Mouse (Mus musculus): ENCODE data around the gene Slc9a9. TPM values are rescaled to one million over a fixed set of nuclear protein-coding genes. Genes with fewer than 3 reads are reported as not detected.

Slc9a9 gene
- polyA plus RNA-seq, 1 experiment from 2014 or later, result 2.2 TPM

DNA sequence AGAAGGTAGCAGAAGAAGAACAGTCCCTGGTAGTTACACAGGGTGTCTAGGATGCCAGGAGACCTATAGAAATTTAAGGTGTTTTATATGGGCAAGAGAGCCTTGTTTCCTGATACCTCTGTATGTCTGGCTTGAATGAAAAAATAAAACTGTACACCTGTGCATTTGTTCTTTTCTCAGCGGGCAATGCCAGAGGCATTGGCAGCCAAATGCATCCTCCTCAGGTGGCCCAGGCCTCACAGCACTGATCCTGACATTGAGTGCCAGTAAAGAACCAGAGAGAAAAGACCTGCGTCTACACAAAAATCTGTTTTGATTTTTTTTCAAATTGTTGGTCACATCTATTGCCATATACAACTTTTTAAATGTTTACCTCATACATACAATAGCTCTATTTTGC lies 121.3 kb downstream of the Slc9a9 start:
- Histone ChIP-seq H3K4me2 (no peak overlapping the region), H3K36me3 (ENCODE audit: poor library complexity, severe bottlenecking) (no peaks in the 10 kb centered on the region), H3K4me3 (no peak overlapping the region), H3K27me3 (no peaks in the 10 kb centered on the region), H3K4me1 (no peaks in the 10 kb centered on the region), H3K27ac (no peak overlapping the region), H3K9me3 (replicated peaks) (no peaks in the 10 kb centered on the region), H3K9ac (no peak overlapping the region)
- ATAC-seq, result no peak
- WGBS, result 88% methylated on average over 2 of the region's 2 CpGs

DNA sequence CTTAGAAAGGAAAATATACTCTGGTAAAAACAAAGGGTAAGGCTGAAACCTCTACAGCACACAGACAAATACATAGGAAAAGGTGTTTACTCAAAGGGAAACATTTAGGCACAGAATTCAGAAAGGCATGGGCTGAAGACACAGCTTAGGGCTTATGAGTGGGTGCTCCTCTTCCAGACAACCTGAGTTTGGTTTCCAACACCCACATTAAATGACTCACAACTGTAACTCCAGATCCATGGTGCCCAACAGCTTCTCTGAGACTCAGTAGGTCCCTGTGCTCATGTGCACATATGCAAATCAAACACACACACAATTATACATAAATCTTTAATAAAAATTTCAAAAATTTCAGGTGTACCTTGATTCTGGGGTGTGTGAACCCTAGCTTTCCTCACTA lies 133.4 kb downstream of the Slc9a9 start:
- ATAC-seq, result no peak
- Histone ChIP-seq H3K27me3 (no peaks in the 10 kb centered on the region), H3K4me1 (no peaks in the 10 kb centered on the region), H3K9me3 (replicated peaks) (no peaks in the 10 kb centered on the region), H3K4me2 (no peak overlapping the region), H3K9ac (no peak overlapping the region), H3K4me3 (no peak overlapping the region), H3K36me3 (ENCODE audit: poor library complexity, severe bottlenecking) (no peaks in the 10 kb centered on the region), H3K27ac (no peak overlapping the region)

DNA sequence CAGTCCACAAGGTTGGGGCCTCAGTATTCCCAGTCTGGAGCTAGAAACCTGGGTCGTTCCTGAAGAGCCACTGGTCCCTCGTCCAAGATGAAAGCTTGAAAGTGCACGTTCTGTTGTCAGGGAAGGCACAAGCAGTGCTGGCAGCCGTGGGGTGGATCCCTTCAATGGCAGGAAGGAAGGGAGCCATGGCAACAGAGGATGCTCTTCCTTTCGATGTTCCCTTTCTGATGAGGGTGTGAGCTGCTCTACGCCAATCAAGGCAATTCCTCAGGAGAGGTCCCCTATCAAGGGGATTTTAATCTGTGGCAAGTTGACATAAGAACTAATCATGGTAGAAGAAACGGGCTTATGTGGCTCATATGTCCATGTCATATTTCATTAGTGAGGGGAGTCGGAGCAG lies 135.8 kb downstream of the Slc9a9 start:
- no peak for ATAC-seq
- WGBS, result 72% methylated on average over 8 of the region's 8 CpGs
- Histone ChIP-seq H3K9me3 (replicated peaks) (no peaks in the 10 kb centered on the region), H3K9ac (no peak overlapping the region), H3K4me2 (no peak overlapping the region), H3K27me3 (no peaks in the 10 kb centered on the region), H3K4me3 (no peak overlapping the region), H3K4me1 (no peaks in the 10 kb centered on the region), H3K27ac (no peak overlapping the region), H3K36me3 (ENCODE audit: poor library complexity, severe bottlenecking) (no peaks in the 10 kb centered on the region)

DNA sequence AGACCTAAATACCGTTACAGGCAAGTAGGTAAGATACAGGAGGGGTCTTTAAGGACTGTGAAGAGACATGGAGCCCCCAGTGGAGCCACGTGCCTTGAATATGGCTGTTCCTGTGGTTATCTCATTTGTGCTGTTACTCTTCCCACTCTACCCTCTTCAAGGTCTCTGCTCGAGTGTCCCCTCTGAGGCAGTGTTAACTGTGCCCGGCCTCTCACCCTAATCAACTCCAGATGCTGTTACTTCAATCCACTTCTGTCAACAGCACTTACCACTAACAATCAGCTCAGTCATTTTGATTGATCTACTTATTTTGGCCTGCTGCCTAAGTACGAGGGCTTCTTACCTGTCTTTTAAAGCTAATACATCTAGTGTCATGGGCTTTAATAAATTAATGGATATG lies 145.8 kb downstream of the Slc9a9 start:
- no peak overlapping the region for H3K27ac ChIP-seq
- no peaks in the 10 kb centered on the region for H3K4me1 ChIP-seq
- H3K4me2 ChIP-seq, result no peak overlapping the region
- no peak for ATAC-seq
- no peak overlapping the region for H3K4me3 ChIP-seq
- 77% methylated on average over 5 of the region's 5 CpGs for WGBS
- H3K9me3 ChIP-seq (replicated peaks), result no peaks in the 10 kb centered on the region
- no peaks in the 10 kb centered on the region for H3K36me3 ChIP-seq (ENCODE audit: poor library complexity, severe bottlenecking)
- H3K27me3 ChIP-seq, result no peaks in the 10 kb centered on the region
- no peak overlapping the region for H3K9ac ChIP-seq

DNA sequence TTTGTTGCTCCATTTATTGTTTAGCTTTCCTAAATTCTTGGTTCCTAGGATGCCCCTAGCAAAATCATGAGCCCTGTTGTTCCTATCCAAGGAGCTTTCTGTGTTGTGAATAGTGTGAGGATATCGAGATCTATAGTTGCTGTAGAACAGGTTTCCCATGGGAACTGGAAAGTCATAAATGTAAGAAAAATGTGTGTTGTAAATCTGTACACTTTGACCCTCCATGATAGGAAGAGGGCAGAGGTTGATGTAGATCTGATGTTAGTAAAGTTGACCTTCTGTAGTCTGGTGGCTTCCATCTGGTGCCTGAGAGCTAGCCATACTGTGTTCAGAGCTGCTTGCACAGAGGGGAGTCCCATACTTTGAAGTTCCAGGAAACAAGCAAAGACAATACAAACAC lies 151.6 kb downstream of the Slc9a9 start:
- H3K4me1 ChIP-seq, result no peaks in the 10 kb centered on the region
- no peak overlapping the region for H3K4me2 ChIP-seq
- 90% methylated on average over 1 of the region's 1 CpGs for WGBS
- H3K9ac ChIP-seq, result no peak overlapping the region
- no peak overlapping the region for H3K27ac ChIP-seq
- H3K4me3 ChIP-seq, result no peak overlapping the region
- no peaks in the 10 kb centered on the region for H3K36me3 ChIP-seq (ENCODE audit: poor library complexity, severe bottlenecking)
- H3K27me3 ChIP-seq, result no peaks in the 10 kb centered on the region
- no peaks in the 10 kb centered on the region for H3K9me3 ChIP-seq (replicated peaks)
- ATAC-seq, result no peak

DNA sequence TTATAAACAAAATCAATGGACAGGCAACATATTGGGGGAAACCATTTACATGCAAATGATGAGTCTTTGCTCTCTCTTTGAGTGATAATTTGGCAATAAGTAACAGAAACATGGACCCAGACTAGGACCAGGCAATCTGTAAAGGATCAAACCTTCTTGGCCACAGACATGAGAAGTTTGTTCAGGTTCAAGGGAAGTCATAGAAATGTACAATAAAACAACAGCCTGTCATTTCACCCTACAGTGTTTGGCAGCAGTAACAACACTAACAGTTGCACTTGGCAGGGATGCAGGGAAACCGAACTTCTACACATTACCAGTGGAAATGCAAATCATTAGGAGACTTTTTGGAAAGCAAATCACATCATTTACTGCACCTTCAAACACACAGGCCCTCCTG lies 164.1 kb downstream of the Slc9a9 start:
- H3K9me3 ChIP-seq (replicated peaks), result no peaks in the 10 kb centered on the region
- H3K36me3 ChIP-seq (ENCODE audit: poor library complexity, severe bottlenecking), result no peaks in the 10 kb centered on the region
- H3K27ac ChIP-seq, result no peak overlapping the region
- ATAC-seq, result peak; percentile 11; the same call in 1 of the 2 replicates
- no peaks in the 10 kb centered on the region for H3K27me3 ChIP-seq
- no peak overlapping the region for H3K9ac ChIP-seq
- no peak overlapping the region for H3K4me3 ChIP-seq
- H3K4me2 ChIP-seq, result no peak overlapping the region
- peaks cover 7% of the 10 kb centered on the region for H3K4me1 ChIP-seq
- WGBS, result 46% methylated on average over 1 of the region's 1 CpGs

DNA sequence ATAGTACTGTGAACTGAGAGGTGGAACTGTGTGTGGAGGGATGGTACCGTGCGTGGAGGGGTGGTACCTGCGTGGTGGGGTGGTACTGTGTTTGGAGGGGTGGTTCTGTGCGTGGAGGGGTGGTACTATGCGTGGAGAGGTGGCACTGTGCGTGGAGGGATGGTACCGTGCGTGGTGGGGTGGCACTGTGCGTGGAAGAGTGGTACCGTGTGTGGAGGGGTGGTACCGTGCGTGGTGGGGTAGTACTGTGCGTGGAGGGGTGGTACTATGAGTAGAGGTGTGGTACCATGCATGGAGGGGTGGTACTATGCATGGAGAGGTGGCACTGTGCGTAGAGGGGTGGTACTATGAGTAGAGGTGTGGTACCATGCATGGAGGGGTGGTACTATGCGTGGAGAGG lies 167.7 kb downstream of the Slc9a9 start:
- peaks cover 25% of the 10 kb centered on the region for H3K4me1 ChIP-seq
- H3K9ac ChIP-seq, result no peak overlapping the region
- no peak overlapping the region for H3K27ac ChIP-seq
- WGBS, result 96% methylated on average over 15 of the region's 15 CpGs
- H3K36me3 ChIP-seq (ENCODE audit: poor library complexity, severe bottlenecking), result no peaks in the 10 kb centered on the region
- H3K4me3 ChIP-seq, result no peak overlapping the region
- H3K9me3 ChIP-seq (replicated peaks), result no peaks in the 10 kb centered on the region
- no peaks in the 10 kb centered on the region for H3K27me3 ChIP-seq
- H3K4me2 ChIP-seq, result no peak overlapping the region
- peak; percentile 22; the same call in 1 of the 2 replicates for ATAC-seq

DNA sequence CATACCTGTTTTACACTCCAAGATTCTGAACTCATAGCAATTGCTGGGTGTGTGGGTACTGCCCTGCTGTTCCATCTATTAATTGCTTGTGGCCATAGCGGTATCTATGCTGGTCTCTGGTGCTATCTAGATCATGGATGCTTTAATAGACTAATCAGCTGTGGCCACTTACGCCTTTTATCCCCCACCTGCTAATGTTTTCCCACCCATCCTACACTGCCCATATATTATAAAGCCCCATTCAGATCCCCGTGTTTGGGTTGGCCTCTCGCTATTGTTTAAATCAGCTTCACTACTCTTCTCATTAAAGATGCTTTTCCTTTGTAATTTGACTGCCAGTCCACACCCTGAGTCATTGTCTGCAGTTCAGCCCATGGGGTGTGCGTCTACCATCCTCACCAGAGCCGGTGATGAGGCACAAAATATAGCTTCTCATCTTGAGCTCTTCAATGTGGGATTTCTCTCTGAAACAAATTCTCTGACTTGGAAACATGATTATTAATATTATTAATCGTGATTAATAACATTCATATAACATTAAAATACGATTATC lies 168.8 kb downstream of the Slc9a9 start:
- Histone ChIP-seq H3K9me3 (replicated peaks) (no peaks in the 10 kb centered on the region), H3K4me3 (no peak overlapping the region), H3K9ac (no peak overlapping the region), H3K27ac (peak overlapping the region; percentile 31), H3K27me3 (no peaks in the 10 kb centered on the region), H3K36me3 (ENCODE audit: poor library complexity, severe bottlenecking) (no peaks in the 10 kb centered on the region), H3K4me2 (peak overlapping the region; percentile 44; the same call in 1 of the 2 replicates), H3K4me1 (peaks cover 25% of the 10 kb centered on the region)
- WGBS, result 35% methylated on average over 8 of the region's 8 CpGs
- ATAC-seq, result peak; percentile 48

DNA sequence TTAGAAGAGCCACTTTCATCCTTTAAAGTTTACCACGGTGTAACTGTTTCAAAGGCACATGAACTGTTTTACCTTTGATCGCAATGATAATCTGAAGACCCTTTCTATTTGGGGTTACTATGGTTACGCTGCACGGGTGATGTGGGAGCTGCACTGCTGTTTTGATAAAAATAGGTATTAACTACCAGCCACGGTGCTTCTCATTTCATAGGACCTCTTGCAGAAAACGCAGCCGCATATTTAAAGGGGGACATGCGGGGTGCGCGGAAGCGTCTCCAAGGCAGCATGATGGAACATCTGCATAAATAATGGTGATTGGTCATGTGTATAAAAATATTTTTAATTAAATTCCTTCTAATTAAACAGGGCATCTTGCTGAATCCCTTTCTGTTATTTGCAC lies 169.5 kb downstream of the Slc9a9 start:
- Histone ChIP-seq H3K4me2 (peak overlapping the region; percentile 44), H3K4me1 (peaks cover 25% of the 10 kb centered on the region), H3K4me3 (no peak overlapping the region), H3K36me3 (ENCODE audit: poor library complexity, severe bottlenecking) (no peaks in the 10 kb centered on the region), H3K27ac (no peak overlapping the region), H3K27me3 (no peaks in the 10 kb centered on the region), H3K9ac (no peak overlapping the region), H3K9me3 (replicated peaks) (no peaks in the 10 kb centered on the region)
- ATAC-seq, result peak; percentile 71
- 26% methylated on average over 11 of the region's 11 CpGs for WGBS

DNA sequence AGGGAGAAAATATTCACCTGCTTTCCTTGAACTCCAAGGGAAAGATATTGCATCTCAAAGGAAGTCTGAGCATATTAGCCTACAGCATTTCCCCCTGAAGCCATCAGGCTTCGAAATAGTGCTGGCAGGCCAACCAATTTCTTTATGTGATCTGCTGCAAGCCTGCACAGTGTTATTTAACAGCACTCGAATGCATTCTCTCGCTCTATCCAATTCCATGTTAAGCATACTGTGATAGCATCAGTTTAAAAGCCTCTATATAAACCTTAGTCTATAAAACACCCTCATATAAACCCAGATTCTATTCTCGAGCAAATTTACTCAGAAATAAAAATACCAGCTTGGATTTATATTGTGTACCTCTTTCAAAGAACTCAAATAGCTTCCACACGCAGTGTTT lies 170.7 kb downstream of the Slc9a9 start:
- Histone ChIP-seq H3K4me1 (peaks cover 25% of the 10 kb centered on the region), H3K9me3 (replicated peaks) (no peaks in the 10 kb centered on the region), H3K27me3 (no peaks in the 10 kb centered on the region), H3K9ac (no peak overlapping the region), H3K4me3 (no peak overlapping the region), H3K4me2 (no peak overlapping the region), H3K36me3 (ENCODE audit: poor library complexity, severe bottlenecking) (no peaks in the 10 kb centered on the region), H3K27ac (no peak overlapping the region)
- ATAC-seq, result no peak
- whole genome bisulfite sequencing, result 74% methylated on average over 5 of the region's 5 CpGs

DNA sequence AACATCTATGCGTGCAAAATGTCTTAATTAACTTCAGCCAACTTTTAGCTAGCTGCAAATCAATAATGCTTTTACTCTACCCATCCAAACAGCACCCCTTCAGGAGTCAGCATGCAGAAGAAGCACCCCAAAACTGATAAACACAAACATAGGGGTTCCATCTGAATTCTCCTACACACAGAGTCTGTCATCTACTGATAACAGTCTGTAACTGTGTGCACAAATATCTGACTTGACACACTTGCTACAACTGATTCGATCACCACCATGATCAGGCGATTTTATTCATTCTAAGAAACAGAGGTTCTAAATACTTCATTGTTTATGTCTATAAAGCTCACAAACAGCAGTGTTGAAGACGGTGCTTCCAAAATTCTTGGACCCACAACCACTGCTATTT lies 171.3 kb downstream of the Slc9a9 start:
- Histone ChIP-seq H3K9ac (no peak overlapping the region), H3K27me3 (no peaks in the 10 kb centered on the region), H3K36me3 (ENCODE audit: poor library complexity, severe bottlenecking) (no peaks in the 10 kb centered on the region), H3K4me2 (no peak overlapping the region), H3K4me1 (peaks cover 25% of the 10 kb centered on the region), H3K27ac (no peak overlapping the region), H3K9me3 (replicated peaks) (no peaks in the 10 kb centered on the region), H3K4me3 (no peak overlapping the region)
- no peak for ATAC-seq
- WGBS, result 90% methylated on average over 4 of the region's 4 CpGs

DNA sequence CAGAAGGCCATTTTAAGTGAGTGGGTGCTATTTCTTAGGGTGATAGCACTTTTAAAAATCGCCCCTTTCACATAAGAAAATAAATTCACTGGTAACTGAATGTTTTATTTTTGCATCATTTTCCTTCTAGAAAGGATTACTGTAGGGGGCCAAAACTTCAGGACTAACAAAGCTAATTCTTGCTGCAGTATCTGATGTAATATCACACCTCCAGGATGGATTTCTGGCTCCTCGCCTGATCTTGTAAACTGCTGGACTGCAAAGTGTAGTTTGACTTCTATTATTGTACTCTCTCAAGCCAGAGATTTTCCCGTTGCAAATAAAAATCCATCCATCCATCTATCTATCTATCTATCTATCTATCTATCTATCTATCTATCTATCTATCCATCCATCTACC lies 174.5 kb downstream of the Slc9a9 start:
- no peak overlapping the region for H3K4me2 ChIP-seq
- no peak for ATAC-seq
- WGBS, result 89% methylated on average over 3 of the region's 3 CpGs

DNA sequence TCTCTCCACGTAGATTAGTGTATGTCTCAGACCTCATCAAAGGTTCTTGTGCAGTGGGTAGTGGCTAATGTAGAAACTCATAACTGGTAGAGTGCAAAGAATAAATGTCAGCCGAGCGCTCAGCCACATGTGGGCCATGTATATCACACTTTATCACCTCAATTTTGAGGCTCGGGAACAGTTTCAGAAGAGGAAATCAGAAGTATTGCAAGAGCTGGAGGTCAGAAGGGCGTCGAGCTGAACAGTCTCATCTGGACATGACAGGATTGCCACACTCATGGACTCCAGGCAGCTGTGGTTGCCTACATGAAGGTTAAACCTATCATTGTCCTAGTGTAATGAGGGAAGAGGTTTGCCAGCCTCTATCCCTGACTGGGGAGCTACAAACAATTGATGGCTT lies 177.9 kb downstream of the Slc9a9 start:
- no peak overlapping the region for H3K4me3 ChIP-seq
- H3K4me2 ChIP-seq, result no peak overlapping the region
- ATAC-seq, result no peak
- no peaks in the 10 kb centered on the region for H3K9me3 ChIP-seq (replicated peaks)
- H3K9ac ChIP-seq, result no peak overlapping the region
- H3K4me1 ChIP-seq, result no peaks in the 10 kb centered on the region
- WGBS, result 95% methylated on average over 6 of the region's 6 CpGs
- no peaks in the 10 kb centered on the region for H3K27me3 ChIP-seq
- no peak overlapping the region for H3K27ac ChIP-seq
- H3K36me3 ChIP-seq (ENCODE audit: poor library complexity, severe bottlenecking), result no peaks in the 10 kb centered on the region

More for the DNA sequence above, 174.5 kb downstream of the Slc9a9 start:
- H3K27me3 ChIP-seq, result no peaks in the 10 kb centered on the region
- H3K4me3 ChIP-seq, result no peak overlapping the region
- no peaks in the 10 kb centered on the region for H3K9me3 ChIP-seq (replicated peaks)
- no peak overlapping the region for H3K27ac ChIP-seq
- no peaks in the 10 kb centered on the region for H3K36me3 ChIP-seq (ENCODE audit: poor library complexity, severe bottlenecking)
- H3K9ac ChIP-seq, result no peak overlapping the region
- peaks cover 15% of the 10 kb centered on the region for H3K4me1 ChIP-seq
